26 mouse cellular contexts compared by ENCODE assay signal in genomic region chr4:5160931-5161330, GRCm38 (mm10).
"Had no signal": no experiment of that assay in that cellular context is flagged by ENCODE, and none has a peak within 500 bp of the region (broad histone marks: within the 10 kb centered on the region; RNA-seq: fewer than 3 reads in every experiment).

No protein-coding gene starts in this region.

- ATAC-seq: forebrain, embryonic 13.5 days; forebrain, embryonic 15.5 days; forebrain, embryonic 16.5 days; forebrain, postnatal 0 days had no signal

- H3K9ac ChIP-seq: embryonic facial prominence, embryonic 12.5 days; embryonic facial prominence, embryonic 13.5 days; embryonic facial prominence, embryonic 15.5 days; forebrain, embryonic 12.5 days; forebrain, embryonic 13.5 days; forebrain, embryonic 15.5 days; forebrain, postnatal 0 days had no signal

- H3K36me3 ChIP-seq: embryonic facial prominence, embryonic 10.5 days; embryonic facial prominence, embryonic 12.5 days; embryonic facial prominence, embryonic 13.5 days; embryonic facial prominence, embryonic 15.5 days; forebrain, embryonic 10.5 days; forebrain, embryonic 12.5 days; forebrain, embryonic 15.5 days; heart, embryonic 10.5 days had no signal

- H3K27ac ChIP-seq: embryonic facial prominence, embryonic 10.5 days; embryonic facial prominence, embryonic 12.5 days; embryonic facial prominence, embryonic 13.5 days; embryonic facial prominence, embryonic 15.5 days; forebrain, embryonic 10.5 days; forebrain, embryonic 12.5 days; forebrain, embryonic 13.5 days; forebrain, embryonic 15.5 days; gastrocnemius, adult 2 months; heart, adult 2 months; heart, embryonic 10.5 days had no signal

- H3K4me3 ChIP-seq: embryonic facial prominence, embryonic 10.5 days; embryonic facial prominence, embryonic 12.5 days; embryonic facial prominence, embryonic 13.5 days; embryonic facial prominence, embryonic 15.5 days; erythroblast, embryonic 14.5 days; forebrain, embryonic 10.5 days; forebrain, embryonic 12.5 days; forebrain, embryonic 13.5 days; forebrain, embryonic 15.5 days; gastrocnemius, adult 2 months; heart, adult 2 months; heart, embryonic 10.5 days had no signal

- DNase-seq: cerebellum, adult 9-11 months; cerebellum, postnatal 10 days; cerebellum, postnatal 14 days; cerebellum, postnatal 25 days; cerebellum, postnatal 36 days; embryo, embryonic 11 days; forebrain, postnatal 0 days; gastrocnemius, adult 2 months; gastrocnemius, postnatal 10 days; gastrocnemius, postnatal 14 days; gastrocnemius, postnatal 25 days; gastrocnemius, postnatal 36 days; heart, adult 11 months; heart, adult 18-20 months; heart, adult 2 months had no signal

- H3K4me1 ChIP-seq: embryonic facial prominence, embryonic 10.5 days; embryonic facial prominence, embryonic 12.5 days; embryonic facial prominence, embryonic 13.5 days; embryonic facial prominence, embryonic 15.5 days; forebrain, embryonic 10.5 days; forebrain, embryonic 12.5 days; forebrain, embryonic 13.5 days; forebrain, embryonic 15.5 days; heart, embryonic 10.5 days had no signal

- H3K9me3 ChIP-seq: embryonic facial prominence, embryonic 10.5 days; embryonic facial prominence, embryonic 12.5 days; embryonic facial prominence, embryonic 13.5 days; embryonic facial prominence, embryonic 15.5 days; forebrain, embryonic 10.5 days; forebrain, embryonic 12.5 days; forebrain, embryonic 13.5 days; forebrain, embryonic 15.5 days; heart, embryonic 10.5 days had no signal

- H3K4me2 ChIP-seq: embryonic facial prominence, embryonic 12.5 days; embryonic facial prominence, embryonic 13.5 days; embryonic facial prominence, embryonic 15.5 days; forebrain, embryonic 12.5 days; forebrain, embryonic 13.5 days; forebrain, embryonic 15.5 days had no signal

- H3K27me3 ChIP-seq: embryonic facial prominence, embryonic 12.5 days; embryonic facial prominence, embryonic 13.5 days; embryonic facial prominence, embryonic 15.5 days; forebrain, embryonic 12.5 days; forebrain, embryonic 13.5 days; forebrain, embryonic 15.5 days had no signal
